Mouse (Mus musculus) bone marrow, adult 2 months (tissue): Measurements from ENCODE around the gene Tbx21. TPM values are rescaled to one million over a fixed set of nuclear protein-coding genes. Genes with fewer than 3 reads are reported as not detected.
A peak's percentile ranks its signal among the peaks of the same experiment; 100 is the strongest.

Experiments
- H3K27ac ChIP-seq: fragments of 200-500 bp; 2 replicates; pipeline ENCODE4 v1.5.1; 2012; ENCODE audit warnings: low read depth, mild to moderate bottlenecking, control low read depth, inconsistent platforms, low read length; ENCODE audit not compliant: control insufficient read depth, poor library complexity, insufficient read depth
- H3K4me1 ChIP-seq: fragments of 200-500 bp; 2 replicates; pipeline ENCODE4 v1.6.1; 2011; ENCODE audit warnings: low read length; ENCODE audit not compliant: control insufficient read depth, insufficient read depth
- H3K4me3 ChIP-seq: fragments of 200-500 bp; replicated peaks from 2 replicates; pipeline ENCODE3; 2011; ENCODE audit warnings: mild to moderate bottlenecking, low read depth, low read length, control low read depth; ENCODE audit not compliant: control insufficient read depth
- CTCF ChIP-seq: fragments of 200-500 bp; IDR thresholded peaks from 2 replicates; pipeline ENCODE4 v1.5.1; 2011; ENCODE audit warnings: low read length, control low read depth; ENCODE audit not compliant: control insufficient read depth, insufficient read depth
- POLR2A ChIP-seq: fragments of 200-500 bp; IDR thresholded peaks from 2 replicates; pipeline ENCODE4 v1.6.1; 2011; ENCODE audit warnings: low read depth, mild to moderate bottlenecking, control low read depth, low read length, borderline replicate concordance; ENCODE audit not compliant: control insufficient read depth
- WGBS: fragments of 180-500 bp; shearing (Covaris S2); methylation state at CpG from one replicate; pipeline ENCODE4 v1.1.7; 2018; 5-methylcytosine and 5-hydroxymethylcytosine counted together
- polyA plus RNA-seq: library from polyadenylated mRNA; stranded (reverse); fragments of >200 nt; gene quantifications from 2 replicates; pipeline ENCODE4 v1.2.4, GENCODE M21; 2011; ENCODE audit warnings: low replicate concordance; ENCODE audit not compliant: missing spikeins, insufficient read depth, insufficient read length

Gene Tbx21
- polyA plus RNA-seq, 1 experiment: 2.2 TPM

GRCm38 (mm10) chr11:97126645-97127468 is 11.7 kb upstream of the Tbx21 start:
- Histone ChIP-seq H3K4me3 (peak overlapping the region; percentile 40), H3K27ac (peak overlapping the region; percentile 43), H3K4me1 (no peaks in the 10 kb centered on the region; the same call in 1 of the 2 replicates)
- WGBS: 3% methylated on average over 32 of the region's 32 CpGs
- TF ChIP-seq POLR2A (peak; percentile 23; the same call in 1 of the 2 replicates), CTCF (no peak)

- no peak overlapping the region for H3K4me3 ChIP-seq
- no peaks in the 10 kb centered on the region; the same call in 1 of the 2 replicates for H3K4me1 ChIP-seq
- TF ChIP-seq POLR2A: no peak
- TF ChIP-seq CTCF: no peak
- H3K27ac ChIP-seq: no peak overlapping the region
- WGBS: 77% methylated on average over 10 of the region's 10 CpGs
These were observed 9.3 kb upstream of the Tbx21 start for GRCm38 (mm10) chr11:97124266-97125036.

- H3K4me1 ChIP-seq: no peaks in the 10 kb centered on the region; the same call in 1 of the 2 replicates
- no peak overlapping the region for H3K27ac ChIP-seq
- peak; percentile 18; the same call in 1 of the 2 replicates for TF ChIP-seq CTCF
- TF ChIP-seq POLR2A: no peak
- WGBS: 39% methylated on average over 11 of the region's 11 CpGs
- no peak overlapping the region for H3K4me3 ChIP-seq
These were observed 8.3 kb upstream of the Tbx21 start for GRCm38 (mm10) chr11:97123282-97123890.

- Histone ChIP-seq H3K27ac (no peak overlapping the region), H3K4me3 (no peak overlapping the region), H3K4me1 (no peaks in the 10 kb centered on the region; the same call in 1 of the 2 replicates)
- 69% methylated on average over 3 of the region's 3 CpGs for WGBS
- TF ChIP-seq CTCF (no peak), POLR2A (no peak)
These were observed 5.5 kb upstream of the Tbx21 start for GRCm38 (mm10) chr11:97120641-97121040.

- no peaks in the 10 kb centered on the region; the same call in 1 of the 2 replicates for H3K4me1 ChIP-seq
- WGBS: 89% methylated on average over 10 of the region's 10 CpGs
- no peak overlapping the region for H3K27ac ChIP-seq
- no peak for TF ChIP-seq POLR2A
- no peak overlapping the region for H3K4me3 ChIP-seq
These were observed 5.1 kb upstream of the Tbx21 start for GRCm38 (mm10) chr11:97120221-97120620.

GRCm38 (mm10) chr11:97115797-97116196 is 666 bp upstream of the Tbx21 start:
- 3% methylated on average over 11 of the region's 11 CpGs for WGBS
- H3K4me3 ChIP-seq: peak overlapping the region; percentile 9
- TF ChIP-seq CTCF (no peak), POLR2A (no peak)
- no peak overlapping the region for H3K27ac ChIP-seq
- no peaks in the 10 kb centered on the region for H3K4me1 ChIP-seq

- Histone ChIP-seq H3K27ac (no peak overlapping the region), H3K4me1 (no peaks in the 10 kb centered on the region), H3K4me3 (peak overlapping the region; percentile 18)
- no peak for TF ChIP-seq POLR2A
- TF ChIP-seq CTCF: no peak
- 80% methylated on average over 9 of the region's 9 CpGs for WGBS
These were observed 2.5 kb downstream of the Tbx21 start for GRCm38 (mm10) chr11:97112519-97113125.
